Mouse (Mus musculus) small intestine, adult 2 months (tissue): ENCODE measurements at regions not wholly inside any gene's neighbourhood (a gene's known extent, or its start where the extent isn't known, plus 50 kb on each side); places are given as distances from the start of the nearest gene placed in this dataset.

Source experiments
- H3K27ac ChIP-seq: fragments of 200-500 bp; 2 replicates; pipeline ENCODE4 v1.5.1; 2012; ENCODE audit warnings: low read depth, low read length, control low read depth, inconsistent platforms; ENCODE audit not compliant: insufficient read depth
- H3K27me3 ChIP-seq: fragments of 200-500 bp; 2 replicates; pipeline ENCODE4 v1.6.1; 2012; ENCODE audit warnings: mild to moderate bottlenecking, moderate library complexity, low read length, inconsistent platforms; ENCODE audit not compliant: control insufficient read depth, insufficient read depth
- H3K36me3 ChIP-seq: fragments of 200-500 bp; 2 replicates; pipeline ENCODE4 v1.6.1; 2012; ENCODE audit warnings: mild to moderate bottlenecking, low read length, control low read depth, inconsistent platforms; ENCODE audit not compliant: control insufficient read depth, insufficient read depth
- H3K4me1 ChIP-seq: fragments of 200-500 bp; 2 replicates; pipeline ENCODE4 v1.6.1; 2012; ENCODE audit warnings: low read length, inconsistent platforms, mixed read lengths; ENCODE audit not compliant: control insufficient read depth, insufficient read depth, insufficient read length
- H3K4me3 ChIP-seq: fragments of 200-500 bp; 2 replicates; pipeline ENCODE4 v1.5.1; 2012; ENCODE audit warnings: low read depth, mild to moderate bottlenecking, control low read depth, inconsistent platforms, low read length, moderate library complexity
- CTCF ChIP-seq: fragments of 200-500 bp; IDR thresholded peaks from 2 replicates; pipeline ENCODE4 v1.5.1; 2012; ENCODE audit warnings: low read depth, mild to moderate bottlenecking, control low read depth, inconsistent platforms, low read length, moderate library complexity, mixed read lengths; ENCODE audit not compliant: insufficient replicate concordance, insufficient read length; ENCODE audit errors: extremely low read depth
- POLR2A ChIP-seq: fragments of 200-500 bp; IDR thresholded peaks from 2 replicates; pipeline ENCODE4 v1.6.1; 2012; ENCODE audit warnings: low read depth, mild to moderate bottlenecking, control low read depth, inconsistent platforms, low read length, moderate library complexity
- whole genome bisulfite sequencing: fragments of 180-500 bp; shearing (Covaris S2); methylation state at CpG from one replicate; pipeline ENCODE4 v1.1.7; 2018; 5-methylcytosine and 5-hydroxymethylcytosine counted together

DNA sequence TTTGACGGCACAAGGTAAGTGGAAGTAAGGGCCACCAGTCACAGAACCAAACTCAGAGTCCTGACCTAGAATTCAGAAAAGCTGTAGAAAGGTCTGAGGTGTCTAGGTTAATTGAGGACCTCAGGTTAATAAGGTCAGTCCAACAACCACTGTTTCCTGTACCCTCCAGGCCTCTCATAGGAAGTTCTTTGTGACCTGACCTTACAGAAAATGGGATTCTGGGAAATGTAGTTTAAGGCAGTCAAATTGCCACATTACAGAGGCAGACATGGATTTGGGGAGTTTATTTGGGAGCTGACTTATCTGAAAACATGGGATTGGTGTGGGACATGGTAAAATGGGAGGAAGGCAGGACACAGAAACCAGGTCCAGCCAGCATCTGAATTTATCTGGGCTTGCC, 90.9 kb upstream of the 4930535I16Rik start:
- Histone ChIP-seq H3K4me1 (no peaks in the 10 kb centered on the region), H3K27me3 (no peaks in the 10 kb centered on the region), H3K36me3 (no peaks in the 10 kb centered on the region), H3K4me3 (no peak overlapping the region), H3K27ac (no peak overlapping the region)
- TF ChIP-seq CTCF, result no peak
- no peak for TF ChIP-seq POLR2A
- WGBS, result 92% methylated on average over 1 of the region's 1 CpGs

DNA sequence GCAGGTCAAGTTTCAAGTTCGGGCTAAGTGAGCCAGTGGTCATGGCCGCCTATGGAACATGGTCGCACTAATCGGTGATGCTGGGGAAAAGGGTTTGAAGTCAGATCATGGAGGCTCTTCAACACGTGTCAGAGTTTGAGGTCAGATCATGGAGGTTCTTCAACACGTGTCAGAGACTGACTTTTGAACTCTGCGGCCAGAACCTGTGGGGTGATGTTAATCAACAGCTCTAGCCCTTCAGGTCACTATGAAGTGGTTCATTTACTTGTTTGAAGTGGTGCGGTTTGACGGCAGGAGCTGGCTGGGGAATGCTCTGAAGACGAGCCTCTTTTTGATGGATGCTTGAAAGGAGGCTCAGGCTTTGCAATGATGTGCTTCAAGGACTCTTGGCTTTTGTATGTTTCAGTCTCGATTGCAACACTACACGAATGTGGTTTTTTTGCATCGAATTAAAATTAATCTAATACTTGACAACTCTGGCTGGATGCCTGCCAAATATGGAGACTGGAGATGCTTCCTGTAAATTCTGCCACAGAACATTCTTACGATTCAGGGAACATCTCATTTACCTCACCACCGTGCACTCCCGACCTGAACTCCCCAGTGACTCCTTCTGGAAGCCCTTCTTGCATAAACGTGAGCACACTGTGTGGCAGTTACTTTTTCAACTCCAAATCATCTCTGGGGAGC, 87.9 kb upstream of the 4930535I16Rik start:
- TF ChIP-seq POLR2A, result no peak
- TF ChIP-seq CTCF, result no peak
- Histone ChIP-seq H3K27ac (no peak overlapping the region), H3K4me1 (no peaks in the 10 kb centered on the region), H3K36me3 (no peaks in the 10 kb centered on the region), H3K27me3 (no peaks in the 10 kb centered on the region), H3K4me3 (no peak overlapping the region)
- 63% methylated on average over 17 of the region's 17 CpGs for WGBS

GRCm38 (mm10) chr4:124002760-124003159, 84.9 kb upstream of the 4930535I16Rik start:
- WGBS, result 25% methylated on average over 6 of the region's 6 CpGs
- Histone ChIP-seq H3K4me3 (no peak overlapping the region), H3K36me3 (no peaks in the 10 kb centered on the region), H3K4me1 (no peaks in the 10 kb centered on the region), H3K27me3 (no peaks in the 10 kb centered on the region), H3K27ac (no peak overlapping the region)
- TF ChIP-seq POLR2A (no peak), CTCF (no peak)

GRCm38 (mm10) chr4:124002105-124002504, 84.3 kb upstream of the 4930535I16Rik start:
- Histone ChIP-seq H3K36me3 (no peaks in the 10 kb centered on the region), H3K4me3 (no peak overlapping the region), H3K27ac (no peak overlapping the region), H3K4me1 (no peaks in the 10 kb centered on the region), H3K27me3 (no peaks in the 10 kb centered on the region)
- WGBS, result 57% methylated on average over 7 of the region's 7 CpGs
- no peak for TF ChIP-seq POLR2A
- no peak for TF ChIP-seq CTCF

GRCm38 (mm10) chr4:123995815-123996214, 78.0 kb upstream of the 4930535I16Rik start:
- Histone ChIP-seq H3K36me3 (no peaks in the 10 kb centered on the region), H3K4me3 (no peak overlapping the region), H3K27me3 (peaks cover 5% of the 10 kb centered on the region; the same call in 1 of the 2 replicates), H3K27ac (no peak overlapping the region), H3K4me1 (no peaks in the 10 kb centered on the region; the same call in 1 of the 2 replicates)
- 72% methylated on average over 8 of the region's 8 CpGs for WGBS
- TF ChIP-seq CTCF (no peak), POLR2A (no peak)

- no peaks in the 10 kb centered on the region for H3K36me3 ChIP-seq
- H3K27me3 ChIP-seq, result peaks cover 6% of the 10 kb centered on the region; the same call in 1 of the 2 replicates
- TF ChIP-seq CTCF (no peak), POLR2A (no peak)
- no peak overlapping the region for H3K4me3 ChIP-seq
- H3K27ac ChIP-seq, result no peak overlapping the region
- WGBS, result 9% methylated on average over 10 of the region's 10 CpGs
- no peaks in the 10 kb centered on the region; the same call in 1 of the 2 replicates for H3K4me1 ChIP-seq
Measured at GRCm38 (mm10) chr4:123991223-123991622, 73.4 kb upstream of the 4930535I16Rik start.

DNA sequence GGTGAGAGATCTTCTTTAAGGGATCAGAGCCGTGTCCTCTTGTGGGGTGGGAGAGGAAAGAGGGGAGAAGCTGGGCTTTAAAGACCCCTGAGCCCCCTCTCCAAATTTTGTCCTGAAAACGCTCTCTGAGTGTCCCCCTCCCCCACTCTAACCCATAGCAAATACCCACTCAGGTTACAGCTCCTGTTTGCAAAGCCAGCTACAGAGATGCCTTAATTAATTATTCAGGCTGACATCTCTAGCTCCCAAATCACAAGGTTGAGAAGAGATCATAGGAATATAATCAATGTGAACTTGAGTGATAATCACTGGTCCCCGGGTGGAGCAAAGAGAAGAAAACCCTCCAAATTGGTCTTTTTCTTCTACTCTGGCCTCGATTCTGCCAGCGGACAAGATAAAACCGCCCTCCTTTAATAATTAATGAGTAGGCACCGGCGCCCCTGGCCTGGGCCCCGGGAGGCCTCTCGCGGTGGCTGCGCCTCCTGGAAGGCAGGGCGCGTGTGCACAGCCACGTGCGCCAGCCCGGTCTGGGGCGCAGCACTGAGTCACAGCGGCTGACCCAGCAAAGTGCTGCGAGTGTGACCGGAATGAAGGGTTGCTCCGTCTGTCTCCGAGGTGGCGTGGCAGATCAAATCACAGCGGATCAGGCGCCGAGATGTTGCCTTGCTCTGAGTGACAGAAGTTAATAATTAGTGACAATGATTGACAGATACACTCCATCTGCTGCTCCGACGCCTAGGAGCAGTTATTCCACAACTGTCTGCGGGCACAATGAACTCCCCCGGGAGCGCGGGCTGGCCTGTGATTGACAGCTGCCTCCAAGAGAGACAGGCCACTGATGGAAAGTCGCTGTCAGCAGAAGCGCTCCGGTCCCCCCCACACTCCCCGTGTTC, 72.7 kb upstream of the 4930535I16Rik start:
- no peak for TF ChIP-seq POLR2A
- TF ChIP-seq CTCF, result no peak
- Histone ChIP-seq H3K4me3 (peak overlapping the region; percentile 20; the same call in 1 of the 2 replicates), H3K27me3 (peaks cover 6% of the 10 kb centered on the region; the same call in 1 of the 2 replicates), H3K4me1 (no peaks in the 10 kb centered on the region; the same call in 1 of the 2 replicates), H3K36me3 (no peaks in the 10 kb centered on the region), H3K27ac (no peak overlapping the region)
- WGBS, result 4% methylated on average over 37 of the region's 37 CpGs
